Mouse (Mus musculus): ENCODE measurements around the gene Cmc1. TPM values are rescaled to one million over a fixed set of nuclear protein-coding genes. Genes with fewer than 3 reads are reported as not detected.
A peak's percentile ranks its signal among the peaks of the same experiment; 100 is the strongest.
"Not testable (repeated sequence)": the region's sequence is repeated elsewhere in the genome, so short reads cannot be mapped to it uniquely, and the experiment has no call there.

Cmc1 gene
- total RNA-seq, 2 experiments from 2014 or later, result 21.5 to 23.0 TPM

DNA sequence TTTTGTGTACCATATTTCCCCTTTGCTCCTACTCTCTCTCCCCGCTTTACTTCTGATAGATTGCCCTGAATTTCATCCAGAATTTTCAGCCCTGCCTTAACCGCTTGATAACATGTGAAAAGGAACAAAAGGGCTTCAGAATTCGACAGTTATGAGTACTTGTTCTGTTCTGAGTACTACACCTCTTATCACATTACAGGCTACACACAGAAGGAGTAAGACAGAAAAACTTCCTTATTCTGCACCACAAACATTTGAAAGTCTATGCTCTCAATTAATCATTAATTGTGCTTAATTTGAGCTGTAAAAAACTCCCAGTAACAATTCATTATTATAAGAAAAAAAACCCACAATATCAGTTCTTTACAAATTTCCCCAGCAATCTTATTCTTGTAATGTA lies 9.6 kb downstream of the Cmc1 start:
- DNase-seq (ENCODE audit: low spot score), result not testable (repeated sequence)

GRCm38 (mm10) chr9:118110360-118110710 lies 39.6 kb downstream of the Cmc1 start:
- no peak for DNase-seq (ENCODE audit: low spot score)

GRCm38 (mm10) chr9:118109697-118110359 lies 40.1 kb downstream of the Cmc1 start:
- DNase-seq (ENCODE audit: low spot score), result no peak

DNA sequence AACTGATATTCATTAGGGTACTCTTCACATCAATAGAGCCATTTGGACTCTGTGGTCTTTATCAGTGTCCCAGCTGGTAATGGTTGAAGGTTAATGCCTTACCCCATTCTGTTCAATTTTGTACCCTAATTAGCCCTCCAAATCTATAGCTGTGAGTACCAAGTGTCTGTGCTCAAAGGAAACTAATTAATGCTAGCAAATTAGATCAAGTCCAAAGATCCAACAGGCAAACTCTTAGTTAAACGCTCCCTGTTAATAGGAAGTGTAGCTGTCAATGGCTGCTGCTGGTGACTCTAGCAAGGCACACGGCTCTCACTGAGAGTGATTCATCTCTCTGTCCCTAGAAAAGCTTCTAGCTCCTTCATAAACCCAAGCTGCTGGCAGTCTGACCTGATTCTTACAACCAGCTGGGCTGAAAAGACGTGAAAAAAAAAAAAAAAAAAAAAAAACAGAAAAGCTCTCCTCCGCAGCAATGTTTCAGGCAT lies 41.4 kb downstream of the Cmc1 start:
- no peak for DNase-seq (ENCODE audit: low spot score)

GRCm38 (mm10) chr9:118101802-118102201 lies 48.2 kb downstream of the Cmc1 start:
- DNase-seq (ENCODE audit: low spot score), result no peak

GRCm38 (mm10) chr9:118100484-118100883 lies 49.5 kb downstream of the Cmc1 start:
- no peak for DNase-seq (ENCODE audit: low spot score)

DNA sequence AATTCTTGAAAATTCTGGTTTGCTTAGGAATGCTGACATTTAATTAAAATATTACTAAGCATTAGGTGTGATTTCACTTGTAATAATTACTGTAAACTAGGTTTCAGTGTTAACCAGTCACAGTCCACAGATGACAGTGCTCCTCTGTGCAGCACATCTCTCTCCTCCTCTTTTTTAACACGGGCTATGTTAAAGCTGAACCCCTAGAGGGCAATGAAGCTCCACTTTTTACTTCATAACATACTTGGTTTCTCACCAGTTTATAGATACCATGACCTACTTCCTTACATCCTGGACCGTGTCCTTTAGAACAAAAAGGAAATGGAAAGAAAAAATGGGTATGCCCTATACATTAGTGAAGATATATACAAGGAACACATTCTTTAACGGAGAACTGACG lies 50.6 kb downstream of the Cmc1 start:
- peak; percentile 6 for DNase-seq (ENCODE audit: low spot score)

DNA sequence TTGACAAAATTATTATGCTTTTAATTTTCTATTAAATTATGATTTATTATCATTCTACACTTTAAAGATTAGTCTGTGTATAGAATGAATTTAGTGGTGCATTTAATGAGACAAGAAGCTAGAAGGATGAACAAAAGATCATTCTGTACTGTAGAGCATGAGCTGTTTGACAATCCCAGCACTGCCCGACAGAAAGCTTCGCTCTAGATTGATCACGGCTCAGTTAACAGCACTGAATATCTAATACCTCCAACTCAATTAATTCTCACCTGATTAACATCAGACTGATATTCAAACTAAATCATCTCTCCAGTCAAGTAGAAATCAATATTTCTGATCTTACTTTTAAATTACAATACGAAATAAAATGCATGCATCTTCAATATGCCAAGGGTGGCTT lies 66.1 kb downstream of the Cmc1 start:
- DNase-seq (ENCODE audit: low spot score), result no peak

DNA sequence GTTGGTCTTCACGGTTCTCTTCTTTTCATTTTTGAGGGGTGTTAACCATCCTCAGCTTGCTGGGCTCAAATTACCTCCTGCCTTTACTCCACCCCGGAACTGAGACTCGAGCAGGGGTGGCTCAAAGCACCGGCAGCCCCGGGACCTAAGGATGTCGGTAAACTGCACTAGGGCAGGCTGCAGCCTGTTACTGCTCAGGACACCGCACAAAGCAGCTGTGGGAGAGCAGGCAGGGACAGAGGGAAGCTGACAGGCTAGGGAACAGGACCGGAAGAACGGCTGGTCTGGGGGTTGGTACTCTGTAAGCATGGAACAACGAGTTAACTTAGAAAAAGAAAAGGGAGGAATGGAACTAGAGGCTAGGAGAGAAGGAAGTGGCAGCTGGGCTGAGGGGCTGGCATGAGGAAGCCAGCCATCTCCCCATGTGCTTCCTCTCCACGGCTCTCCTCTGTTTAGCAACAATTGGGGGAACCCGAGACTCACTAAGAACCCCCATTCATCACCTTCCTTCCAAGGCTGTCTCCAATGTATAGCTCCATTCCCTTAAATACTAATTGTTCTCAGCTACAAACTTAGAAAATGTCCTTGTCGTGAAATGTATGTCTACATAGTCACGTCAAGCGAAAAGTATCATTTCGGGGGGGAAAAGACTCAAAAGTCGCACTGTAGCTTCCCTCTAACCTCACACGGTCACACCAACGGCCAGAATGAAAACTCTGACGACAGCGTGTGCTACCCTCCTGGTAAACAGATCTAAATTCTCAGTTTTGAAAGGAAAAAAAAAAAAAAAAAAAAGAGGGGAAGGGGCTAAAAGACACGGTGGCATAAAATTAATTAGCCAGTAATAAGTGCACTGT lies 67.2 kb downstream of the Cmc1 start:
- no peak for DNase-seq (ENCODE audit: low spot score)

- DNase-seq (ENCODE audit: low spot score), result no peak
These were observed 76.6 kb downstream of the Cmc1 start for GRCm38 (mm10) chr9:118073358-118073757.

- no peak for DNase-seq (ENCODE audit: low spot score)
These were observed 77.9 kb downstream of the Cmc1 start for GRCm38 (mm10) chr9:118072101-118072500.

- no peak for DNase-seq (ENCODE audit: low spot score)
These were observed 78.6 kb downstream of the Cmc1 start for GRCm38 (mm10) chr9:118071337-118071736.

DNA sequence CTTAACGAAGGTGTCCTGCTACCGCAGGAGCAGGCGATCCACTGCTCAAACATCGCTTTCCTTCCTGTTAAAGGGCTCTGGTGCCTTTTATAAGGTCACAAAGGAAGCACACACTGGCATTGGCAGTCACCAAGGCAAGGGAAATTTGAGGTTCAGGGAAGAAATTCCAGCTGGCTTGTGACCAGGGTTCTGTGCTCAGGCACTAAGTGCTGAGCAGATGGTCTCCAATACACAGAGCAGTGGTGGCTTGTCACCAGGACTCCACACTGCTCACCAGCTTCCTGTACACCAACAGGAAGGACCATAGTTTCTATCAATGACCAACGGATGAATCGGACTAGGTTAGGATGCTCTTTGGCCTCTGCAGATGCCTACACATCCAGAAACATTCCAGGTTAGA lies 79.5 kb downstream of the Cmc1 start:
- DNase-seq (ENCODE audit: low spot score), result peak; percentile 55

DNA sequence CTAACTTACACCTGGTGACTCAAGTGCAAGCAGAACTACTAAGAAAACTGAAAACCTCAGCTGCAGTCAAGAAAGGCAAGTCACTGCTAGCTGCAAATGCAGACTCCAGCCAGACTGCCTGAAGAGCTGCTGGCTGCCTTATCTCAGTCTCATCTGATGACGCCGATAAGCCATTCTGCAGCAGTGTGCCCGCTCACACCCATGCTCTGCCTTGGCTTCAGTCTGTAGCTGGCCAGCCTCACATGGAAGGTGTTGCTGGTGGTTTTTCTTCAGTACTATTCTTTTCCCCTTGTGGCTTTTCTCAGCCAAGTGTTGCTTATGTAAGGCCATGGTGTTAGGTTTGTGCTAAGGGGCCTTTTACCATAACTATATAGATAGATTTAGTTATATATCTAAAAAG lies 90.9 kb downstream of the Cmc1 start:
- DNase-seq (ENCODE audit: low spot score), result no peak

- DNase-seq (ENCODE audit: low spot score), result no peak
These were observed 96.7 kb downstream of the Cmc1 start for GRCm38 (mm10) chr9:118053286-118053685.

DNA sequence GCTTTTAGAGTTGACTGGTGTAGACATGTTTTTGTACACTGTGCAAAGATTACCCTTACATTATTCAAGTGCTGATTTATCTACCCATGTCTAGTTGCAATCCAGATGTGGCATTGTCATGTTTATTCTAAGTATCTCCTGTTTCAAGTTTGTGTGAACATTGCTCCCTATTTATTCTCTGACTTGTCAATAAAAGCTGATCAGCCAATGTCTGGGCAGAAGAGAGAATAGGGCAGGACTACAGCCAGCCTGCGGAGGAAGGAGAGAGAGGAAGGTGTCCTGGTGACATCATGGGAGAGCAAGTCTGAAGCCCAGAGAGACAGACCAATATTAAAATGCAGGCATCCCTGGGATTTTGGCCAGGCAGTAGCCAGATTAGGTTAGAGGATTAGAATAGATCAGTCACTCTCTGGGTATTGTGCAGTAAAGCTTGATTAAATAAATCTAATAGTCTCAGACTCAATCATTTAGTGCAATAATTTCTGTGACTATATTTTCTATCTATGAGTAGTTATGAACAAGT lies 104.9 kb downstream of the Cmc1 start:
- no peak for DNase-seq (ENCODE audit: low spot score)

- DNase-seq (ENCODE audit: low spot score), result no peak
These were observed 106.4 kb downstream of the Cmc1 start for GRCm38 (mm10) chr9:118043581-118043980.

GRCm38 (mm10) chr9:118042738-118043137 lies 107.2 kb downstream of the Cmc1 start:
- no peak for DNase-seq (ENCODE audit: low spot score)

GRCm38 (mm10) chr9:118041646-118042045 lies 108.3 kb downstream of the Cmc1 start:
- DNase-seq (ENCODE audit: low spot score), result no peak

GRCm38 (mm10) chr9:118041022-118041400 lies 109.0 kb downstream of the Cmc1 start:
- peak; percentile 9 for DNase-seq (ENCODE audit: low spot score)

- peak; percentile 98 for DNase-seq (ENCODE audit: low spot score)
These were observed 109.6 kb downstream of the Cmc1 start, which contains the start of gene Azi2 for GRCm38 (mm10) chr9:118040218-118041021. TSS of gene Azi2 (plus strand) at chr9:118040499.

GRCm38 (mm10) chr9:118034990-118035389 lies 115.0 kb downstream of the Cmc1 start:
- no peak for DNase-seq (ENCODE audit: low spot score)
